In the genomic region with DNA sequence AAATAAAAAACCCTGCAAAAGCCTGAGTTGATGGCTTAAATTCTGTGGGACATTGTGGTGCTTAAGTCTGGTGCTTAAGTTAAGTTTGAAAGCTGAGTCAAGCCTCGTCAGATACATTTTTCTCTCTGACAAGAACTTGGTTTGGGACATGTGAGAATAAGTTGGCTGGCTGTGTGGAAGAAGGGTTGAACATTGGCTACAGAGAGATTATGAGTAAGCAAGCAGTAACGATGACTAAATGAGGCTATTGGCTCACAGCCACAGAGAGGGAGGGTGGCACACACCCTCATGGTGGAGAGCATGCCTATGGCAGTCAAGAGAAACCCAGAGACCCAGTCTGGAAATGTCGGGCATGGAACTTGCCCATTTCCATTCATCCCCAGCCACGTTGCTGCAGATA, we compare ENCODE assay signal across 20 mouse cellular contexts. TPM values are rescaled to one million over a fixed set of nuclear protein-coding genes. Genes with fewer than 3 reads are reported as not detected.
DNase-seq lines count a peak whose midpoint lies in the region; ATAC-seq lines count a peak whose summit lies in the region.
"Had no signal": no experiment of that assay in that cellular context is flagged by ENCODE, and none has a peak within 500 bp of the region (broad histone marks: within the 10 kb centered on the region; RNA-seq: fewer than 3 reads in every experiment).

No protein-coding gene starts in this region.

- H3K36me3 ChIP-seq in kidney, embryonic 14.5 days (ENCODE audit: control insufficient read depth, insufficient read depth, low read length), result no peaks in the 10 kb centered on the region
- H3K36me3 ChIP-seq in hindbrain, embryonic 14.5 days (replicated peaks; ENCODE audit: control insufficient read depth, insufficient read depth), result no peaks in the 10 kb centered on the region
- H3K36me3 ChIP-seq: forebrain, embryonic 15.5 days; limb, embryonic 10.5 days; liver, embryonic 15.5 days; midbrain, embryonic 15.5 days; neural tube, embryonic 12.5 days; stomach, embryonic 15.5 days had no signal

- no peak overlapping the region for H3K9ac ChIP-seq in kidney, embryonic 14.5 days (ENCODE audit: low read depth, low read length)
- no peak overlapping the region for H3K9ac ChIP-seq in hindbrain, embryonic 14.5 days
- H3K9ac ChIP-seq: forebrain, embryonic 15.5 days; liver, embryonic 15.5 days; midbrain, embryonic 15.5 days; neural tube, embryonic 12.5 days; stomach, embryonic 15.5 days had no signal

- no peak overlapping the region for H3K4me2 ChIP-seq in kidney, embryonic 14.5 days (replicated peaks; ENCODE audit: low read depth, low read length)
- no peak overlapping the region for H3K4me2 ChIP-seq in hindbrain, embryonic 14.5 days (replicated peaks)
- H3K4me2 ChIP-seq: forebrain, embryonic 15.5 days; heart, embryonic 11.5 days; liver, embryonic 15.5 days; midbrain, embryonic 15.5 days; neural tube, embryonic 12.5 days; stomach, embryonic 15.5 days had no signal

- H3K27ac ChIP-seq in kidney, embryonic 14.5 days (ENCODE audit: low read depth, low read length), result no peak overlapping the region
- H3K27ac ChIP-seq in hindbrain, embryonic 14.5 days, result no peak overlapping the region
- H3K27ac ChIP-seq: forebrain, embryonic 15.5 days; limb, embryonic 10.5 days; liver, embryonic 15.5 days; midbrain, embryonic 15.5 days; neural tube, embryonic 12.5 days; stomach, embryonic 15.5 days had no signal

- 87% methylated on average over 4 of the region's 4 CpGs for WGBS in kidney, embryonic 14.5 days
- WGBS in hindbrain, embryonic 14.5 days, result 83% methylated on average over 4 of the region's 4 CpGs

- no peaks in the 10 kb centered on the region for H3K9me3 ChIP-seq in kidney, embryonic 14.5 days (ENCODE audit: control insufficient read depth, low read length)
- no peaks in the 10 kb centered on the region for H3K9me3 ChIP-seq in hindbrain, embryonic 14.5 days (ENCODE audit: control insufficient read depth, low read length)
- H3K9me3 ChIP-seq: forebrain, embryonic 15.5 days; limb, embryonic 10.5 days; midbrain, embryonic 15.5 days; neural tube, embryonic 12.5 days; stomach, embryonic 15.5 days had no signal

- H3K27me3 ChIP-seq in kidney, embryonic 14.5 days (ENCODE audit: control insufficient read depth, insufficient read depth, low read length), result no peaks in the 10 kb centered on the region
- no peaks in the 10 kb centered on the region for H3K27me3 ChIP-seq in hindbrain, embryonic 14.5 days (ENCODE audit: control insufficient read depth, insufficient read depth, low read length)
- H3K27me3 ChIP-seq: forebrain, embryonic 15.5 days; midbrain, embryonic 15.5 days; neural tube, embryonic 12.5 days; stomach, embryonic 15.5 days had no signal

- H3K4me3 ChIP-seq in kidney, embryonic 14.5 days (ENCODE audit: low read length), result no peak overlapping the region
- no peak overlapping the region for H3K4me3 ChIP-seq in hindbrain, embryonic 14.5 days (replicated peaks; ENCODE audit: low read length)
- H3K4me3 ChIP-seq: forebrain, embryonic 15.5 days; limb, embryonic 10.5 days; liver, embryonic 15.5 days; midbrain, embryonic 15.5 days; neural tube, embryonic 12.5 days; stomach, embryonic 15.5 days had no signal

- no peak for ATAC-seq in kidney, embryonic 14.5 days (ENCODE audit: low FRiP score, low TSS enrichment)
- no peak for ATAC-seq in hindbrain, embryonic 14.5 days (ENCODE audit: low FRiP score)
- ATAC-seq: forebrain, embryonic 15.5 days; midbrain, embryonic 15.5 days had no signal

- peak; percentile 43 for DNase-seq in kidney, adult 18-20 months
- peak; percentile 61 for DNase-seq in 416B (ENCODE audit: low read depth)
- DNase-seq in adrenal gland, adult 2 months, result peak; percentile 83
- DNase-seq in kidney, postnatal 10 days, result peak; percentile 34
- DNase-seq in T-cell, adult 2 months (ENCODE audit: low spot score), result no peak
- no peak for DNase-seq in right cerebral cortex, adult 18-20 months
- no peak for DNase-seq in hindbrain, embryonic 14.5 days (ENCODE audit: low spot score)
- DNase-seq: cerebellum, adult 11-12 months; gastrocnemius, postnatal 25 days; heart, postnatal 36 days; lung, postnatal 4 days; thymus, postnatal 25 days had no signal

- no peaks in the 10 kb centered on the region for H3K4me1 ChIP-seq in kidney, embryonic 14.5 days (ENCODE audit: control insufficient read depth, insufficient read depth, low read length)
- 0 out of 2 replicates have a peak, but pooled peaks cover 2% of the 10 kb centered on the region for H3K4me1 ChIP-seq in hindbrain, embryonic 14.5 days (replicated peaks; ENCODE audit: control insufficient read depth, insufficient read depth, low read length)
- H3K4me1 ChIP-seq: neural tube, embryonic 12.5 days had no signal

RNA-seq across cellular contexts. Expression of gene Gtf3c6, which starts 5.8 kb away (rescaled TPM):
- polyA plus RNA-seq in kidney, embryonic 14.5 days (2014; fragmentation: Nextera tagmentation; extraction: Ambion mirVana), result 147 and 190 TPM in 2 replicates
- total RNA-seq in adrenal gland, adult 2 months (2021), result 10 to 100 TPM; 39.4 to 46.8 TPM
- 3.6 and 4.0 TPM in 2 replicates for polyA plus RNA-seq in adrenal gland, adult 2 months (2012; rRNA removed)
- polyA plus RNA-seq in hindbrain, embryonic 14.5 days (2014; fragmentation: Nextera tagmentation; extraction: Ambion mirVana), result 71.7 and 73.7 TPM in 2 replicates

RNA-seq across cellular contexts. Expression of gene Rpf2, which starts 16.9 kb away (rescaled TPM):
- polyA plus RNA-seq in kidney, embryonic 14.5 days (2014; fragmentation: Nextera tagmentation; extraction: Ambion mirVana), result 82.7 and 98.1 TPM in 2 replicates
- total RNA-seq in adrenal gland, adult 2 months (2021), result 10 to 100 TPM; 23.2 to 27.7 TPM
- 0.61 and 0.97 TPM in 2 replicates for polyA plus RNA-seq in adrenal gland, adult 2 months (2012; rRNA removed)
- polyA plus RNA-seq in hindbrain, embryonic 14.5 days (2014; fragmentation: Nextera tagmentation; extraction: Ambion mirVana), result 70.8 and 74.7 TPM in 2 replicates

RNA-seq across cellular contexts. Expression of gene Amd1, which starts 38.3 kb away (rescaled TPM):
- 78.8 and 80.9 TPM in 2 replicates for polyA plus RNA-seq in kidney, embryonic 14.5 days (2014; fragmentation: Nextera tagmentation; extraction: Ambion mirVana)
- total RNA-seq in adrenal gland, adult 2 months (2021), result 10 to 100 TPM; 39.5 to 47.5 TPM
- 1.8 and 2.0 TPM in 2 replicates for polyA plus RNA-seq in adrenal gland, adult 2 months (2012; rRNA removed)
- 47.5 and 57.4 TPM in 2 replicates for polyA plus RNA-seq in hindbrain, embryonic 14.5 days (2014; fragmentation: Nextera tagmentation; extraction: Ambion mirVana)

Comparison
In these comparisons a context has a peak if more than half of its experiments do, and no peak if none do; other contexts are left out.
1. DNase-seq: peak in kidney, adult 18-20 months (single experiment), 416B (single experiment), adrenal gland, adult 2 months (single experiment) and kidney, postnatal 10 days (single experiment); none in T-cell, adult 2 months (single experiment), right cerebral cortex, adult 18-20 months (single experiment) and hindbrain, embryonic 14.5 days (single experiment).
2. RNA of gene Gtf3c6, which starts 5.8 kb away (polyA plus RNA-seq): 147 to 190 TPM in kidney, embryonic 14.5 days and 71.7 to 73.7 TPM in hindbrain, embryonic 14.5 days; 3.6 to 4.0 TPM in adrenal gland, adult 2 months; every median in the first group is over 10 times any median in the second.
3. RNA of gene Rpf2, which starts 16.9 kb away (polyA plus RNA-seq): 82.7 to 98.1 TPM in kidney, embryonic 14.5 days and 70.8 to 74.7 TPM in hindbrain, embryonic 14.5 days; 0.61 to 0.97 TPM in adrenal gland, adult 2 months; every median in the first group is over 10 times any median in the second.
4. RNA of gene Amd1, which starts 38.3 kb away (polyA plus RNA-seq): 78.8 to 80.9 TPM in kidney, embryonic 14.5 days and 47.5 to 57.4 TPM in hindbrain, embryonic 14.5 days; 1.8 to 2.0 TPM in adrenal gland, adult 2 months; every median in the first group is over 10 times any median in the second.